Mouse (Mus musculus) erythroblast, embryonic 14.5 days (primary cell): ENCODE data around the gene Cxcl9.

Experiments
- GATA1 ChIP-seq: IDR thresholded peaks from 2 replicates; pipeline ENCODE4 v1.6.1; 2012; ENCODE audit warnings: low read length, inconsistent platforms, mixed read lengths
- TAL1 ChIP-seq: IDR thresholded peaks from 3 replicates; pipeline ENCODE4 v1.6.1; 2012; ENCODE audit warnings: low read length, inconsistent platforms, mixed read lengths

- TF ChIP-seq GATA1 (no peak), TAL1 (no peak)
Observed at GRCm38 (mm10) chr5:92363179-92363578, 35.3 kb upstream of the Cxcl9 start.
